Mouse (Mus musculus) CD4-positive helper T cell, adult 2 months (primary cell): Measurements from ENCODE around the gene Gjb2.
A peak's percentile ranks its signal among the peaks of the same experiment; 100 is the strongest.

Experiments
- DNase-seq: peaks from one replicate; pipeline ENCODE4 v3.0.0-alpha.2; 2012; ENCODE audit warnings: low read depth, missing footprints, low spot score

Gjb2 gene

GRCm38 (mm10) chr14:57066053-57066452 lies 38.4 kb downstream of the Gjb2 start:
- DNase-seq: no peak

GRCm38 (mm10) chr14:57060052-57060451 lies 44.5 kb downstream of the Gjb2 start:
- DNase-seq: peak; percentile 32

- peak; percentile 11 for DNase-seq
Observed at GRCm38 (mm10) chr14:57057563-57058321, 46.8 kb downstream of the Gjb2 start, which contains the start of gene Gja3. Gene Gja3, minus strand, starts transcription at chr14:57058100.

- no peak for DNase-seq
Observed at GRCm38 (mm10) chr14:57057204-57057562, 47.3 kb downstream of the Gjb2 start.

- no peak for DNase-seq
Observed at GRCm38 (mm10) chr14:57052713-57053112, 51.8 kb downstream of the Gjb2 start.
